Mouse (Mus musculus): ENCODE measurements around the gene Ifi35. TPM values are rescaled to one million over a fixed set of nuclear protein-coding genes. Genes with fewer than 3 reads are reported as not detected.
"Not testable (repeated sequence)": the region's sequence is repeated elsewhere in the genome, so short reads cannot be mapped to it uniquely, and the experiment has no call there.

Ifi35 gene
- total RNA-seq, 1 experiment from 2014 or later = 73.4 TPM

DNA sequence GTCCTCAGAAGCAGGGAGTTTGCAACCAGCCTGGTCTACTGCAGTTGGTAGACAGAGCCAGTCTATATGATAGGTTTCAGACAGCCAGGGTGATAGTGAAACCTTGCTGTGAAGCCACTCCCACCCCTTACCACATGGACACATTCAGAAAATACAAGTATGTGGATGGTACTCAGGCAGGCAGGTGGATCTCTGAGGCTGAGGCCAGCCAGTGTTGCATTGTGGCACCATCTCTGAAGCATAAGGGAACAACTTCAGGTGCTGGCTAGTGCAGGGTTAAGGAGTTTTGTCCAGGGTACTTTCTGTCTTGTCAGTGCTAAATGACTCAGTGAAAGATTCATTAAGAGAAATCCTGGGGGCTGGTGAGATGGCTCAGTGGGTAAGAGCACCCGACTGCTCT is 1.9 kb upstream of the Ifi35 start:
- ATAC-seq (ENCODE audit: extremely low read depth, insufficient number of reproducible peaks, low FRiP score, poor library complexity, severe bottlenecking) = no peak

DNA sequence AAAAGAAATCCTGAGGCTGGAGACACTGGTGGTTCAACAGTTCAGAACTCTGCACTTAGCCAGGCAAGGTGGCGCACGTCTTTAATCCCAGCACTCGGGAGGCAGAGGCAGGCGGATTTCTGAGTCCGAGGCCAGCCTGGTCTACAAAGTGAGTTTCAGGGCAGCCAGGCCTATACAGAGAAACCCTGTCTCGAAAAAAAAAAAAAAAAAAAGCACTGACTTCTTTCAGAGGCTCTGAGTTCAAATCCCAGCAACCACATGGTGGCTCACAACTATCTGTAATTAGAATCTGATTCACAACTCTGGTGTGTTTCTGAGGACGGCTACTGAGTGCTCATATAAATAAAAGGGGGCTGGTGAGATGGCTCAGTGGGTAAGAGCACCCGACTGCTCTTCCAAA is 1.3 kb upstream of the Ifi35 start:
- not testable (repeated sequence) for ATAC-seq (ENCODE audit: extremely low read depth, insufficient number of reproducible peaks, low FRiP score, poor library complexity, severe bottlenecking)

- no peak for ATAC-seq (ENCODE audit: extremely low read depth, insufficient number of reproducible peaks, low FRiP score, poor library complexity, severe bottlenecking)
These were observed 421 bp upstream of the Ifi35 start for GRCm38 (mm10) chr11:101447786-101448185.

GRCm38 (mm10) chr11:101448899-101449298 is 692 bp downstream of the Ifi35 start:
- ATAC-seq (ENCODE audit: extremely low read depth, insufficient number of reproducible peaks, low FRiP score, poor library complexity, severe bottlenecking) = peak; percentile 30; the same call in 1 of the 2 replicates

DNA sequence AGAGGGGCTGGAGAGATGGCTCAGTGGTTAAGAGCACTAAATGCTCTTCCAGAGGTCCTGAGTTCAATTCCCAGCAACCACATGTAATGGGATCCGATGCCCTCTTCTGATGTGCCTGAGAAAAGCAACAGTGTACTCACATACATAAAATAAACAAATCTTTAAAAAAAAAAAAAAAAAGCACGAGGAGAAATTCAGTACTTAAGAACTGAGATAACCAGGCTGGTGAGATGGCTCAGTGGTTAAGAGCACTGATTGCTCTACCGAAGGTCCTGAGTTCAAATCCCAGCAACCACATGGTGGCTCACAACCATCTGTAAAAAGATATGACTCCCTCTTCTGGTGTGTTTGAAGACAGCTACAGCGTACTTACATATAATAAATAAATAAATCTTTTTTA is 1.4 kb downstream of the Ifi35 start:
- not testable (repeated sequence) for ATAC-seq (ENCODE audit: extremely low read depth, insufficient number of reproducible peaks, low FRiP score, poor library complexity, severe bottlenecking)

GRCm38 (mm10) chr11:101450394-101450793 is 2.2 kb downstream of the Ifi35 start:
- no peak for ATAC-seq (ENCODE audit: extremely low read depth, insufficient number of reproducible peaks, low FRiP score, poor library complexity, severe bottlenecking)

GRCm38 (mm10) chr11:101451536-101451935 is 3.3 kb downstream of the Ifi35 start:
- no peak for ATAC-seq (ENCODE audit: extremely low read depth, insufficient number of reproducible peaks, low FRiP score, poor library complexity, severe bottlenecking)

GRCm38 (mm10) chr11:101452093-101452774 is 4.0 kb downstream of the Ifi35 start:
- no peak for ATAC-seq (ENCODE audit: extremely low read depth, insufficient number of reproducible peaks, low FRiP score, poor library complexity, severe bottlenecking)

GRCm38 (mm10) chr11:101454702-101455101 is 6.5 kb downstream of the Ifi35 start:
- ATAC-seq (ENCODE audit: extremely low read depth, insufficient number of reproducible peaks, low FRiP score, poor library complexity, severe bottlenecking) = no peak

DNA sequence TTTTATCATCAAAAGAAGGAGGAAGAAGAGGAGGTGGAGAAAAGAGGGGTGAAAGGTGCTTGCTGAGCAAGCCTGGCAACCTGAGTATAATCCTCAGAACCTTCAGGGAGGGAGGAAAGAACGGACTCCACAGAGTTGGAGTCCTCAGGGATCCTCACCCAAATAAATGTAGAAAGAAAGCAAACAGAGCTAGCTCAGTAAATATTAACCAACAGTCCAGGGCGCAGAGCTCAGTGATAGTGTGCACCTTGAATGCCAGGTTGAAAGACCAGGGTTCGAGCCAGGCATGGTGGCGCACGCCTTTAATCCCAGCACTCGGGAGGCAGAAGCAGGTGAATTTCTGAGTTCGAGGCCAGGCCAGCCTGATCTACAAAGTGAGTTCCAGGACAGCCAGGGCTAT is 7.4 kb downstream of the Ifi35 start:
- ATAC-seq (ENCODE audit: extremely low read depth, insufficient number of reproducible peaks, low FRiP score, poor library complexity, severe bottlenecking) = no peak

- no peak for ATAC-seq (ENCODE audit: extremely low read depth, insufficient number of reproducible peaks, low FRiP score, poor library complexity, severe bottlenecking)
These were observed 9.4 kb downstream of the Ifi35 start for GRCm38 (mm10) chr11:101457631-101458030.

DNA sequence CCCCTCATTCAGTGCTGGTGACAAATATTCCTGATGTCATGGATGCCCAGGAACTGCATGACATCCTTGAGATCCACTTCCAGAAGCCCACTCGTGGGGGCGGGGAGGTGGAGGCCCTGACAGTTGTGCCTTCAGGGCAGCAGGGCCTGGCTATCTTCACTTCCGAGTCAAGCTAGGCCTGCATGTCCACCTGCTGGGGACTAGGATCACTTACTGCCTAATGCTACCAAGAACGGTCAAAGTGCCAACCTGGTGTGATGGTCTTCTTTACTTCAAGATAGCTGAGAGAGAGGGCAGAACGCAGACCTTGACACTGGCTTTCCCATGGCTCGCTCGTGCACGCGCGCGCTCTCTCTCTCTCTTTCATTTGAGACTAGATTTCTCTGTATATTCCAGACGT is 10.0 kb downstream of the Ifi35 start:
- ATAC-seq (ENCODE audit: extremely low read depth, insufficient number of reproducible peaks, low FRiP score, poor library complexity, severe bottlenecking) = no peak

GRCm38 (mm10) chr11:101459716-101460115 is 11.5 kb downstream of the Ifi35 start:
- ATAC-seq (ENCODE audit: extremely low read depth, insufficient number of reproducible peaks, low FRiP score, poor library complexity, severe bottlenecking) = no peak

- ATAC-seq (ENCODE audit: extremely low read depth, insufficient number of reproducible peaks, low FRiP score, poor library complexity, severe bottlenecking) = no peak
These were observed 12.1 kb downstream of the Ifi35 start for GRCm38 (mm10) chr11:101460321-101460720.

DNA sequence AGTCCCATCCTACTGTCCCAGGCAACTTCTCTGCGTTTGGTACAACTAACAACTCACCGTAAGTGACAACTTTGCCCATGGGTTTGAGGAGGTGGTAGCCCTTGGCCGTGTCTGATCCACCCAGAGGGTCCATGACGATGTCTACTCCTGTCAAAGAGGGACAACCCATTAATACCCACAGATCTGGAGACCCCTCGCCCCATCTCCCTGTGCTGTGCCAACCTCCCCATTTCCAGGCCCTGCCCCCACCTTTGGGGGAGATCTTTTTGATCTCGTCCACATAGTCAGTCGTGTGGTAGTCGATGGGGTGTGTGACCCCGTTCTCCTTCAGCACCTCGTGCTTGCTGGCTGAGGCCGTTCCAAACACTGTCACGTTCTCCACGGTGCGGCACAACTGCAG is 13.9 kb downstream of the Ifi35 start:
- no peak for ATAC-seq (ENCODE audit: extremely low read depth, insufficient number of reproducible peaks, low FRiP score, poor library complexity, severe bottlenecking)

DNA sequence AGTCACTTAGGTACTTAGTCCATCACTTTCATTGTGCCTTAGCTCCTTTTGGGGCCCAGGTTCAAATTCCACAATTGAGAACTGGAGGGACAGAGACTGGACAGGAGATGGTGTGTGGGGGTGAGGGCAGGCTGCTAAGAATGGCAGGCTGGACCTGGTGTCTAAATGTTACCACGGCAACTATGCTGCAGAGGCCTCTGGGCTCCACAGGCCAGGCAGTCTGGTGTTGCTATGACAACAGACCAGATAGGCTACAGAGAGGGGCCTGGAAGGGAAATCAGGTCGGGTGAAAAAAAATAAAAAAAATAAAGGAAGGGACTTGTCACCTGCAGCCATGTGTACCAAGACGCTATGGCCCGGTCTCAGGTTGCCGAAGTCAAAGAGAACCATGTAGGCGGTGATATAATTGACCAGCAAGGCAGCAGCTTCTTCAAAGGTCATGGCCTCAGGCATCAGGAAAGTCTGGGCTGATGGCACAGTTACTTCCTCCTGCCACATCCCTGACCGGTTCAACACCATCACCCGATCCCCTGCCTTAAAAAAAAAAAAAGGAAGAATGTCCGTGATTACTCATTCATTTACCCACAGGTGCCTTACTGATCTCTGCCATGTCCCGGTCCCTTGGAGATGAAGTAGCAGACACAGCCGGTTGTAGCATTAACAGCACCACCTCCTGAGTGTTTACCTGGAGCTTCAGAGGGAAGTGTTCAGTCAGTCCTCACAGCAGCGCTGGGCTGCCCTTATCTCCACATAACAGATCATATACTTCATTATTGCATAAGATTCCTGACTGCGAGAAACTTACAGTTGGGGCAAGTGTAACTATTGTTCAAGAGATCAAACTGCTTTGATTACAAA is 14.6 kb downstream of the Ifi35 start:
- no peak for ATAC-seq (ENCODE audit: extremely low read depth, insufficient number of reproducible peaks, low FRiP score, poor library complexity, severe bottlenecking)

- no peak for ATAC-seq (ENCODE audit: extremely low read depth, insufficient number of reproducible peaks, low FRiP score, poor library complexity, severe bottlenecking)
These were observed 16.2 kb downstream of the Ifi35 start, which contains the start of gene Rnd2 for GRCm38 (mm10) chr11:101464211-101465100. Rnd2 (plus strand) TSS chr11:101464999.

DNA sequence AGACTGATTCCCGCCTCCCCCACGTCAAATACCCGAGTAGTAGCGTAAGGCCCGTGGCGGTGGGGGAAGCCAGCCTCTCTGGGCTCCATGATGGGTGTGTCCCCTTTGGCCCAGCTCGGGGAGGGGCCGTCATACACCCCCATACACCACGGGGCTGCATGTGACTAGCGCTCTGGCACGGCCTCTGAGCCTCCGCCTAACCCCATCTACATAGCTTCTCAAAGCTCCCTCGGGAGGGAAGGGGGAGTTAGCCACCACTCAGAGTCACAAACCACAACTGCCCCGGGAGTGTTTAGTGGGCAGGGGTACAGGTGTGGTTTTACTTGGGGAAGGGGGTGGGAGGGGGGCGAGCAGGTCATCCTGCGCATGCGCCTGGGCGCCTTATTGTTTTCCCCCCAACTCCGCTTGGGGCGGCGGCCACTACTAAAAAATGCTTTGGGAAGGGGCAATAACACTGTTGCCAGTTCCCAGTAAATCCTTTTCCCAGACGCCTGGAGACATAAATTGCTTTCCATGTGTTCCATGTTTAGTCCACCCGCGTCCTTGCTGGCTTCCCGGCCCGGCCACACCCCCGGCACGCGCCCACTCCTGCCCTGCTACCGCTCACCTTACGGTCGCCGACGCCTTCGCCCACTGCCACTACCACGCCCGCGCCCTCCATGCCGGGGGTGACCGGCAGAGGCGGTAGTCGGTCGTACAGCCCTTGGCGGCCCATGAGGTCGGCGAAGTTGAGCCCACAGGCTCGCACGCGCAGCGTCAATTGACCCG is 17.1 kb downstream of the Ifi35 start:
- peak; percentile 30 for ATAC-seq (ENCODE audit: extremely low read depth, insufficient number of reproducible peaks, low FRiP score, poor library complexity, severe bottlenecking)

Measured in neutrophil, adult 5-6 weeks (primary cell).